ENCODE assay signal across 30 mouse cellular contexts in the genomic region with DNA sequence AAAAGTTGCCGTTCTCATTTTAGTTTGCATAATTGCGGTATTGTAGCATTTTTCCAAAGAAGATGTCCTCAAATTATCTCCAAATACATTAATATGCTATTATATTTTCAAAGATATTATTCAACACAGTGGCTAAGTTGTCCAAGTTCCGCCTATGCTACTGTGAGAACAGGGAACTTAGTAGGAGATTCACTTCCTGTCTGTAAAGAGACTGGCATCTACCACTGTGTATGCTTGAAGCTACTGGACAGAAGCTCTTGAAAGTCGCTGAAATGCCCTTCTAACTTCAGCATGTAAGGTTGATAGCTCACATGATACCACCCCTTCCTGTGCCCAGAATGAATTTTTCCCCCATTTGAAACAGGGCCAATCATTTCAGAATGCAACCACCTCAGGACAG. TPM values are rescaled to one million over a fixed set of nuclear protein-coding genes. Genes with fewer than 3 reads are reported as not detected.
A peak's percentile ranks its signal among the peaks of the same experiment; 100 is the strongest.
DNase-seq lines count a peak whose midpoint lies in the region; ATAC-seq and TF ChIP-seq lines count a peak whose summit lies in the region.
"Had no signal": no experiment of that assay in that cellular context is flagged by ENCODE, and none has a peak within 500 bp of the region (broad histone marks: within the 10 kb centered on the region; RNA-seq: fewer than 3 reads in every experiment).

No protein-coding gene starts in this region.

- no peaks in the 10 kb centered on the region for H3K27me3 ChIP-seq in heart, embryonic 16.5 days (ENCODE audit: control insufficient read depth, insufficient read depth, low read length)
- no peaks in the 10 kb centered on the region for H3K27me3 ChIP-seq in lung, embryonic 15.5 days
- H3K27me3 ChIP-seq in liver, postnatal 0 days (ENCODE audit: insufficient read depth, low read length) = no peaks in the 10 kb centered on the region
- H3K27me3 ChIP-seq: forebrain, embryonic 13.5 days; neural tube, embryonic 15.5 days had no signal

- 76% methylated on average over 4 of the region's 4 CpGs for WGBS in heart, embryonic 16.5 days
- 68% methylated on average over 4 of the region's 4 CpGs for WGBS in lung, embryonic 15.5 days
- 61% methylated on average over 4 of the region's 4 CpGs for WGBS in liver, postnatal 0 days (ENCODE audit: insufficient replicate concordance)

- DNase-seq in heart, adult 8-10 months (ENCODE audit: low spot score) = no peak
- DNase-seq in lung, postnatal 14 days = no peak
- DNase-seq in liver, postnatal 0 days = no peak
- no peak for DNase-seq in spleen, adult 12 weeks (ENCODE audit: low spot score)
- DNase-seq: adrenal gland, postnatal 14 days; cerebellum, adult 18-20 months; cerebellum, postnatal 10 days; gastrocnemius, postnatal 14 days; heart, adult 18-20 months; kidney, adult 9 months; kidney, postnatal 10 days; layer of hippocampus, postnatal 36 days; left cerebral cortex, postnatal 4 days; lung, adult 2 months; lung, postnatal 4 days; midbrain, embryonic 14.5 days; right cerebral cortex, postnatal 25 days; spleen, adult 18-20 months; thymus, adult 18-20 months; thymus, postnatal 25 days had no signal

- H3K4me1 ChIP-seq in heart, embryonic 16.5 days (ENCODE audit: control insufficient read depth, insufficient read depth, low read length) = peaks cover 14% of the 10 kb centered on the region
- peaks cover 15% of the 10 kb centered on the region; the same call in 1 of the 2 replicates for H3K4me1 ChIP-seq in lung, embryonic 15.5 days
- H3K4me1 ChIP-seq in liver, postnatal 0 days (ENCODE audit: insufficient read depth) = peaks cover 23% of the 10 kb centered on the region
- H3K4me1 ChIP-seq: neural tube, embryonic 15.5 days had no signal

- no peak for TF ChIP-seq EP300 in liver, postnatal 0 days (IDR thresholded peaks at IDR 0.05; ENCODE audit: low read depth)

- ATAC-seq in heart, embryonic 16.5 days (replicated peaks; ENCODE audit: extremely low read depth, insufficient read depth, low FRiP score) = no peak
- ATAC-seq in lung, embryonic 15.5 days (ENCODE audit: borderline replicate concordance, extremely low read depth, low FRiP score, low TSS enrichment) = no peak
- ATAC-seq in liver, postnatal 0 days = 0 out of 2 replicates have a peak, but pooled peaks have one; percentile 18
- ATAC-seq in erythroblast, adult 5-6 weeks (replicated peaks; ENCODE audit: low FRiP score, poor library complexity, severe bottlenecking) = no peak
- ATAC-seq: CD4-positive, CD25-positive, alpha-beta regulatory T cell, adult 4 months; forebrain, embryonic 13.5 days; intestine, postnatal 0 days had no signal

- peak overlapping the region; percentile 35; the same call in 1 of the 2 replicates for H3K27ac ChIP-seq in heart, embryonic 16.5 days (ENCODE audit: low read length)
- H3K27ac ChIP-seq in lung, embryonic 15.5 days = 0 out of 2 replicates have a peak overlapping the region, but pooled peaks have one; percentile 3
- peak overlapping the region; percentile 25 for H3K27ac ChIP-seq in liver, postnatal 0 days (ENCODE audit: low read depth)
- H3K27ac ChIP-seq: forebrain, embryonic 13.5 days; hindbrain, embryonic 14.5 days; neural tube, embryonic 15.5 days; stomach, postnatal 0 days had no signal

- TF ChIP-seq CTCF in liver, postnatal 0 days (IDR thresholded peaks at IDR 0.05; ENCODE audit: low read depth) = no peak

- no peak overlapping the region for H3K4me3 ChIP-seq in heart, embryonic 16.5 days (ENCODE audit: low read length)
- no peak overlapping the region for H3K4me3 ChIP-seq in lung, embryonic 15.5 days
- H3K4me3 ChIP-seq in liver, postnatal 0 days (ENCODE audit: low read depth, low read length) = no peak overlapping the region
- H3K4me3 ChIP-seq: forebrain, embryonic 13.5 days; neural tube, embryonic 15.5 days had no signal

- no peak overlapping the region for H3K4me2 ChIP-seq in heart, embryonic 16.5 days (ENCODE audit: low read depth, low read length)
- no peak overlapping the region for H3K4me2 ChIP-seq in lung, embryonic 15.5 days
- H3K4me2 ChIP-seq in liver, postnatal 0 days (ENCODE audit: low read depth, low read length) = no peak overlapping the region
- H3K4me2 ChIP-seq: forebrain, embryonic 13.5 days; hindbrain, embryonic 14.5 days; neural tube, embryonic 15.5 days had no signal

- no peaks in the 10 kb centered on the region for H3K9me3 ChIP-seq in heart, embryonic 16.5 days (replicated peaks; ENCODE audit: control insufficient read depth, low read length)
- no peaks in the 10 kb centered on the region for H3K9me3 ChIP-seq in lung, embryonic 15.5 days
- no peaks in the 10 kb centered on the region for H3K9me3 ChIP-seq in liver, postnatal 0 days (ENCODE audit: low read length)
- H3K9me3 ChIP-seq: forebrain, embryonic 13.5 days; neural tube, embryonic 15.5 days had no signal

- H3K9ac ChIP-seq in heart, embryonic 16.5 days (ENCODE audit: low read length) = no peak overlapping the region
- H3K9ac ChIP-seq in lung, embryonic 15.5 days = no peak overlapping the region
- H3K9ac ChIP-seq in liver, postnatal 0 days (replicated peaks) = no peak overlapping the region
- H3K9ac ChIP-seq: forebrain, embryonic 13.5 days; hindbrain, embryonic 14.5 days; neural tube, embryonic 15.5 days had no signal

- H3K36me3 ChIP-seq in heart, embryonic 16.5 days (ENCODE audit: control insufficient read depth, insufficient read depth) = peaks cover 25% of the 10 kb centered on the region
- peaks cover 7% of the 10 kb centered on the region; the same call in 1 of the 2 replicates for H3K36me3 ChIP-seq in lung, embryonic 15.5 days
- peaks cover 18% of the 10 kb centered on the region; the same call in 1 of the 2 replicates for H3K36me3 ChIP-seq in liver, postnatal 0 days (replicated peaks; ENCODE audit: insufficient read depth, low read length)
- H3K36me3 ChIP-seq: neural tube, embryonic 15.5 days had no signal

RNA-seq across cellular contexts. Expression of gene Vcam1, which starts 6.8 kb away (rescaled TPM):
- polyA plus RNA-seq in heart, embryonic 16.5 days (2015; fragmentation: Nextera tagmentation; extraction: Ambion mirVana) = 94.8 and 97.3 TPM in 2 replicates
- 10 to 100 TPM; 16.0 to 19.8 (median 16.5) TPM for total RNA-seq in heart, adult 8-10 months (2022)
- polyA plus RNA-seq in lung, embryonic 15.5 days (2015; fragmentation: Nextera tagmentation; extraction: Ambion mirVana) = 94.4 and 106 TPM in 2 replicates
- 88.6 and 93.4 TPM in 2 replicates for polyA plus RNA-seq in liver, postnatal 0 days (2015; fragmentation: Nextera tagmentation; extraction: Ambion mirVana)
- total RNA-seq in erythroblast, adult 5-6 weeks (2015; ENCODE audit: low replicate concordance) = 102 and 106 TPM in 2 replicates
- 63.5 and 65.1 TPM in 2 replicates for total RNA-seq in erythroblast, adult 5-6 weeks (2017; ENCODE audit: low replicate concordance)
- total RNA-seq: monocyte, adult 5-6 weeks had no signal
